Mouse (Mus musculus) cerebellum, postnatal 10 days (tissue): ENCODE measurements at regions not wholly inside any gene's neighbourhood (a gene's known extent, or its start where the extent isn't known, plus 50 kb on each side); places are given as distances from the start of the nearest gene placed in this dataset.
"Not testable (repeated sequence)": the region's sequence is repeated elsewhere in the genome, so short reads cannot be mapped to it uniquely, and the experiment has no call there.

Source experiments
- DNase-seq, 2 experiments: peaks; one replicate each; pipeline ENCODE4 v3.0.0; 2021; ENCODE audit warnings: mixed read lengths in 2 of 2

- DNase-seq = not testable (repeated sequence)
These were observed 699.2 kb upstream of the Dmd start for GRCm38 (mm10) chrX:82249456-82249855.

- DNase-seq = not testable (repeated sequence)
These were observed 666.3 kb upstream of the Dmd start for GRCm38 (mm10) chrX:82282376-82282775.

GRCm38 (mm10) chrX:82310764-82311492 is 637.7 kb upstream of the Dmd start:
- DNase-seq = peak; percentile 5 to 15
